Mouse (Mus musculus): Measurements from ENCODE around the gene Olfr774. TPM values are rescaled to one million over a fixed set of nuclear protein-coding genes. Genes with fewer than 3 reads are reported as not detected.

The Olfr774 gene
- polyA plus RNA-seq (2015; fragmentation: Nextera tagmentation; extraction: Ambion mirVana) = not detected in 2 replicates

GRCm38 (mm10) chr10:129235904-129236303, at the start of gene Olfr774:
Gene Olfr774, plus strand, starts transcription at chr10:129236204.

GRCm38 (mm10) chr10:129187319-129187718, 48.7 kb upstream of the Olfr774 start, which contains the start of gene Olfr773:
Gene Olfr773, minus strand, starts transcription at chr10:129187419.

GRCm38 (mm10) chr10:129248112-129248511, 12.1 kb downstream of the Olfr774 start, which contains the start of gene Olfr775:
Gene Olfr775, plus strand, starts transcription at chr10:129248412.

GRCm38 (mm10) chr10:129258827-129259226, 22.8 kb downstream of the Olfr774 start, which contains the start of gene Olfr776:
Gene Olfr776, plus strand, starts transcription at chr10:129259127.

GRCm38 (mm10) chr10:129271081-129271535, 35.1 kb downstream of the Olfr774 start, which contains the start of gene Olfr777:
Gene Olfr777, minus strand, starts transcription at chr10:129271485.

Other genes starting within 250 kb of the Olfr774 start
- not detected in 2 replicates for gene Olfr9, start 246.8 kb upstream of the Olfr774 start, polyA plus RNA-seq (2015; fragmentation: Nextera tagmentation; extraction: Ambion mirVana)
- not detected in 2 replicates for gene Olfr763, start 225.4 kb upstream of the Olfr774 start, polyA plus RNA-seq (2015; fragmentation: Nextera tagmentation; extraction: Ambion mirVana)
- not detected in 2 replicates for gene Olfr764-ps1, start 196.3 kb upstream of the Olfr774 start, polyA plus RNA-seq (2015; fragmentation: Nextera tagmentation; extraction: Ambion mirVana)
- gene Olfr765, start 186.2 kb upstream of the Olfr774 start, polyA plus RNA-seq (2015; fragmentation: Nextera tagmentation; extraction: Ambion mirVana) = not detected in 2 replicates
- not detected in 2 replicates for gene Olfr766-ps1, start 167.2 kb upstream of the Olfr774 start, polyA plus RNA-seq (2015; fragmentation: Nextera tagmentation; extraction: Ambion mirVana)
- gene Olfr767, start 153.3 kb upstream of the Olfr774 start, polyA plus RNA-seq (2015; fragmentation: Nextera tagmentation; extraction: Ambion mirVana) = not detected in 2 replicates
- gene Olfr768, start 136.8 kb upstream of the Olfr774 start, polyA plus RNA-seq (2015; fragmentation: Nextera tagmentation; extraction: Ambion mirVana) = not detected in 2 replicates
- gene Olfr769, start 118.3 kb upstream of the Olfr774 start, polyA plus RNA-seq (2015; fragmentation: Nextera tagmentation; extraction: Ambion mirVana) = not detected in 2 replicates
- not detected in 2 replicates for gene Olfr770, start 97.2 kb upstream of the Olfr774 start, polyA plus RNA-seq (2015; fragmentation: Nextera tagmentation; extraction: Ambion mirVana)
- gene Olfr771, start 71.5 kb upstream of the Olfr774 start, polyA plus RNA-seq (2015; fragmentation: Nextera tagmentation; extraction: Ambion mirVana) = not detected in 2 replicates
- gene Olfr772, start 58.3 kb upstream of the Olfr774 start, polyA plus RNA-seq (2015; fragmentation: Nextera tagmentation; extraction: Ambion mirVana) = not detected in 2 replicates
- not detected in 2 replicates for gene Olfr773, start 48.8 kb upstream of the Olfr774 start, polyA plus RNA-seq (2015; fragmentation: Nextera tagmentation; extraction: Ambion mirVana)
- not detected in 2 replicates for gene Olfr775, start 12.2 kb downstream of the Olfr774 start, polyA plus RNA-seq (2015; fragmentation: Nextera tagmentation; extraction: Ambion mirVana)
- not detected in 2 replicates for gene Olfr776, start 22.9 kb downstream of the Olfr774 start, polyA plus RNA-seq (2015; fragmentation: Nextera tagmentation; extraction: Ambion mirVana)
- gene Olfr777, start 35.3 kb downstream of the Olfr774 start, polyA plus RNA-seq (2015; fragmentation: Nextera tagmentation; extraction: Ambion mirVana) = not detected in 2 replicates
- gene Olfr780, start 81.9 kb downstream of the Olfr774 start, polyA plus RNA-seq (2015; fragmentation: Nextera tagmentation; extraction: Ambion mirVana) = not detected in 2 replicates
- gene Olfr781, start 92.7 kb downstream of the Olfr774 start, polyA plus RNA-seq (2015; fragmentation: Nextera tagmentation; extraction: Ambion mirVana) = not detected in 2 replicates
- not detected in 2 replicates for gene Olfr782, start 112.6 kb downstream of the Olfr774 start, polyA plus RNA-seq (2015; fragmentation: Nextera tagmentation; extraction: Ambion mirVana)
- gene Olfr784, start 147.9 kb downstream of the Olfr774 start, polyA plus RNA-seq (2015; fragmentation: Nextera tagmentation; extraction: Ambion mirVana) = 0.04 and 0.07 TPM in 2 replicates
- gene Olfr785, start 169.2 kb downstream of the Olfr774 start, polyA plus RNA-seq (2015; fragmentation: Nextera tagmentation; extraction: Ambion mirVana) = not detected in 2 replicates
- not detected in 2 replicates for gene Olfr786, start 191.1 kb downstream of the Olfr774 start, polyA plus RNA-seq (2015; fragmentation: Nextera tagmentation; extraction: Ambion mirVana)
- gene Olfr787, start 225.7 kb downstream of the Olfr774 start, polyA plus RNA-seq (2015; fragmentation: Nextera tagmentation; extraction: Ambion mirVana) = not detected in 2 replicates
- not detected in 2 replicates for gene Olfr788, start 234.8 kb downstream of the Olfr774 start, polyA plus RNA-seq (2015; fragmentation: Nextera tagmentation; extraction: Ambion mirVana)
- not detected in 2 replicates for gene Olfr789, start 248.5 kb downstream of the Olfr774 start, polyA plus RNA-seq (2015; fragmentation: Nextera tagmentation; extraction: Ambion mirVana)